In the genomic region with DNA sequence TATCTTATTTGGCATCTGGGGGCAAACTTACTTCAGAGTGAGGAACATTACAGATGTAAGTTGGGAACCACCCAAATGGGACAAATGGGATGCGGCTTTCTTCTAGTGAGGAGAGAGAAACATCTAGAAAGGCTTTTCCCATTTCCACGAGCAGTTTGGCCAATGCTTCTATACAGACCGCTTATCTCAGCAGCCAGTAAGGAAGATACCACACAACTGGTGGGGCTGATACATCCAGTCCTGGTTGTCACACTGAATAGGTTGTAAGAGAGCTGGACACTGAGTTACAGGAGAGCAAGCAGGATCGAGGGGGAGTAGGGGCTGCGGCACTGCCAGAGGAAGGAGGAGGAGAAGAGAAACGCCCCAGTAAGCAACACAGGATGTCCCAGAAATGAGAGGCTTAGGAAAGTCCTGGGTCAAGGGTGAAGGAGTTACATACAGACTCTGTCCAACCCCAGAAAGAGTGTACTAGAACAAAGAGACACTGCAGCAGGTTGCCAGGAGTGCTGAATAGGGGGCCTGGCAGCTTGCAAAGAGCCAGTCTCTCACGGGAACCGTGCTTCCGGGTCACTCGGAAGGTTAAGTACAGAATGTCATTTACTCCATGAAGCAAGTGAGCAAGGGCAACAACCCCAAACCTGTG, we compare ENCODE assay signal across 10 mouse cellular contexts.
A peak's percentile ranks its signal among the peaks of the same experiment; 100 is the strongest.
DNase-seq lines count a peak whose midpoint lies in the region; ATAC-seq and TF ChIP-seq lines count a peak whose summit lies in the region.
"Had no signal": no experiment of that assay in that cellular context is flagged by ENCODE, and none has a peak within 500 bp of the region (broad histone marks: within the 10 kb centered on the region; RNA-seq: fewer than 3 reads in every experiment).

No protein-coding gene starts in this region.

- no peak overlapping the region for H3K4me3 ChIP-seq in forebrain, embryonic 12.5 days (replicated peaks)
- H3K4me3 ChIP-seq in forebrain, embryonic 15.5 days, result no peak overlapping the region
- peak overlapping the region; percentile 87 for H3K4me3 ChIP-seq in megakaryocyte, embryonic 14.5 days (replicated peaks)
- H3K4me3 ChIP-seq in hindbrain, postnatal 0 days (ENCODE audit: low read length), result no peak overlapping the region

- no peaks in the 10 kb centered on the region for H3K9me3 ChIP-seq in forebrain, embryonic 12.5 days
- H3K9me3 ChIP-seq in forebrain, embryonic 15.5 days, result no peaks in the 10 kb centered on the region
- H3K9me3 ChIP-seq in megakaryocyte, embryonic 14.5 days, result no peaks in the 10 kb centered on the region
- H3K9me3 ChIP-seq in hindbrain, postnatal 0 days (ENCODE audit: low read length), result no peaks in the 10 kb centered on the region

- H3K27me3 ChIP-seq in forebrain, embryonic 12.5 days, result no peaks in the 10 kb centered on the region
- H3K27me3 ChIP-seq in forebrain, embryonic 15.5 days, result no peaks in the 10 kb centered on the region
- H3K27me3 ChIP-seq in megakaryocyte, embryonic 14.5 days (replicated peaks), result no peaks in the 10 kb centered on the region
- no peaks in the 10 kb centered on the region for H3K27me3 ChIP-seq in hindbrain, postnatal 0 days (ENCODE audit: insufficient read depth, low read length)
- H3K27me3 ChIP-seq: Patski had no signal

- peak overlapping the region; percentile 33; the same call in 1 of the 2 replicates for H3K9ac ChIP-seq in forebrain, embryonic 12.5 days
- H3K9ac ChIP-seq in forebrain, embryonic 15.5 days (replicated peaks), result no peak overlapping the region
- no peak overlapping the region for H3K9ac ChIP-seq in hindbrain, postnatal 0 days (replicated peaks; ENCODE audit: low read length)

- peak overlapping the region; percentile 66 for H3K27ac ChIP-seq in forebrain, embryonic 12.5 days
- no peak overlapping the region for H3K27ac ChIP-seq in forebrain, embryonic 15.5 days (replicated peaks)
- no peak overlapping the region for H3K27ac ChIP-seq in hindbrain, postnatal 0 days

- ATAC-seq in forebrain, embryonic 12.5 days (ENCODE audit: low FRiP score), result no peak
- ATAC-seq in forebrain, embryonic 15.5 days (replicated peaks), result no peak
- ATAC-seq in megakaryocyte, adult 5-6 weeks (ENCODE audit: poor library complexity, severe bottlenecking), result no peak
- no peak; the same call in 1 of the 2 replicates for ATAC-seq in hindbrain, postnatal 0 days
- ATAC-seq in megakaryocyte-erythroid progenitor cell, adult 5-6 weeks (replicated peaks; ENCODE audit: low FRiP score, low TSS enrichment, poor library complexity, severe bottlenecking), result peak; percentile 67
- ATAC-seq: Patski had no signal

- H3K4me1 ChIP-seq in forebrain, embryonic 12.5 days, result peaks cover 32% of the 10 kb centered on the region
- H3K4me1 ChIP-seq in forebrain, embryonic 15.5 days, result peaks cover 7% of the 10 kb centered on the region; the same call in 1 of the 2 replicates
- peaks cover 100% of the 10 kb centered on the region for H3K4me1 ChIP-seq in megakaryocyte, embryonic 14.5 days
- H3K4me1 ChIP-seq in hindbrain, postnatal 0 days (ENCODE audit: insufficient read depth, low read length), result peaks cover 11% of the 10 kb centered on the region

- 36% methylated on average over 10 of the region's 10 CpGs for WGBS in forebrain, embryonic 12.5 days
- 31% methylated on average over 10 of the region's 10 CpGs for WGBS in forebrain, embryonic 15.5 days
- WGBS in hindbrain, postnatal 0 days, result 29% methylated on average over 10 of the region's 10 CpGs

- DNase-seq in hindbrain, postnatal 0 days (ENCODE audit: low spot score), result peak; percentile 30
- DNase-seq in ovary, postnatal 36 days (ENCODE audit: low spot score), result no peak
- no peak for DNase-seq in layer of hippocampus, adult 8-10 months (ENCODE audit: low spot score in 2 of 2)
- DNase-seq: thymus, adult 2 months had no signal

- peaks cover 4% of the 10 kb centered on the region; the same call in 1 of the 2 replicates for H3K36me3 ChIP-seq in forebrain, embryonic 12.5 days (replicated peaks)
- no peaks in the 10 kb centered on the region for H3K36me3 ChIP-seq in forebrain, embryonic 15.5 days
- H3K36me3 ChIP-seq in megakaryocyte, embryonic 14.5 days (replicated peaks; ENCODE audit: low read length), result peaks cover 32% of the 10 kb centered on the region
- no peaks in the 10 kb centered on the region for H3K36me3 ChIP-seq in hindbrain, postnatal 0 days (ENCODE audit: insufficient read depth, low read length)

- H3K4me2 ChIP-seq in forebrain, embryonic 12.5 days, result no peak overlapping the region
- no peak overlapping the region for H3K4me2 ChIP-seq in forebrain, embryonic 15.5 days (replicated peaks)
- no peak overlapping the region for H3K4me2 ChIP-seq in hindbrain, postnatal 0 days (ENCODE audit: low read depth, low read length)

- no peak for TF ChIP-seq CTCF in hindbrain, postnatal 0 days (IDR thresholded peaks at IDR 0.05; ENCODE audit: low read depth)
